Mouse (Mus musculus): ENCODE data around the gene Zfp652.

Gene Zfp652

DNA sequence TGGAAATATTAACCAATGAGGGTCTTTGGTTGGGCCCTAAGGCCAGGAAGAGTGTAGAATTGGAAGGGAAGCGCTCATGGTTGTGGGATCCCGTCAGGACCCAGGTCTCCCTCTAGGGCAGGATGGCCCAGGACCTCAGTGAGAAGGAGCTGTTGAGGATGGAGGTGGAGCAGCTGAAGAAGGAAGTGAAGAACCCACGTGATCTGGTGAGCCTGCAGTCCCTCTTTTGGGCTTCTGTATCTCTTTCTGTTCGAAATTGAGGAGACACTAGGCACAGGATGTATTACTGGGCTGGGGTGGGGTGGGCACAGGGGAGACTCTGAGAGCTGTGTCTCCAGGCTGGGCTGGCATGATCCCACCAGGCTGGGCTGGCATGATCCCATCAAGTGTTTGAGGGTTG lies 132.5 kb downstream of the Zfp652 start:
- in situ Hi-C loops (cut with MboI, MseI): no loop called here

GRCm38 (mm10) chr11:95850898-95851297 lies 138.4 kb downstream of the Zfp652 start:
- in situ Hi-C loops (cut with MboI, MseI): no loop called here

DNA sequence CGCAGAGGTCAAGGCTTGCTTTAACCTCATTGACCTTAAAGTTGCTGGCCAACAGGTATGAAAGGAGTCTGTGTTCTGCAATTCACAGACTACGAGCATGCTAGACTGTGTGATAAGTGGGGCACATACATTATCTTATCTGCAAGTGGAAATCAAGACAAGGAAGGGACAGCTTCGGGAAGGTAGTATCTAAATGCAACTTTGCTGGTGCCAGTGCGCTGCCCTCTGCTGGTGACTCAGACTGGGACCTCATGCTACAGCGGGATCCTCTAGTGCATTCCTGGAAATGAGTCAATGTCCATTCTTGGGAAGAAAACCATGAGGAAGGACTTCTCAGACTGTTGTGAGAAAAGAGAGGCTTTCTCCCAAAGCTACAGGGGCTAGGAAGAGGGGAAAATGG lies 141.2 kb downstream of the Zfp652 start:
- in situ Hi-C loops (cut with MboI, MseI): no loop called here

- in situ Hi-C loops (cut with MboI, MseI): no loop called here
Measured at GRCm38 (mm10) chr11:95857306-95857705, 144.8 kb downstream of the Zfp652 start.

DNA sequence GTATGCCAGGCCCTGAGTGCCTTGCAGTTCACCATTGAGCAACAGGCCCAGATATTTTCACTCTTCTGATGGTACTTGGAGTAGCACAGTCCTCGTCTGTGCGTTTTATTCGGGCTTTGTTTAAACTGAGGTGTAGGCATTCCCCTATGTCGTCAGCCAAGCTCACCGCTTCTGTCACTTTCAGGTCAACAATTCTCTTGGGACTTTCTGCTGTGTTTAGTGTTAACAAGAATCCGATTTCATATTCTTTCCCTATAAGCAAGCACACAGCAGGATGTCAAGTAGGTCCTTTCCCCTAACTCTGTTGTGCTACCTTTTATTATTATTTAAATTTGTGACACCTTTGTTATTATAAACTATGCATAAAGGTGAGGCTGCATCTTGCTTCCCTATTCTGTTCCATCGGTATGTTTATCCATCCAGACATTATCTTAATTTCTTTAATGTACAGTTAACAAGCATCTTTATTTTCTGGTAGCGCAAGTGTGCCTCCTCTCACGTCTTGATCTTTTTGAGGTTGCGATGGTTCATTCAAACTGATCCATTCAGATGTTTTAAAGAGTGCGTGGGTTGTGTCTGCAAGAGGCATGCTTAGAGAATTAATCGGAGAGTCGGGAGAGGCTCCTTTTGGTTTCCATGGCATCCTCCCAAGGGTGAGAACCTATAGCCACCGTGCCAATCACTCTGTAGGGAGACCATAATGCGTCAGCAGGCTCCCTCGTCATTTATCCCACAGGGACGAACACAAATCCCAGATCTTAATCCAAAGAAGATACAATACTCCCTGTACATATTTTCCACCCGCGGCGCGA lies 145.4 kb downstream of the Zfp652 start:
- in situ Hi-C loops (cut with MboI, MseI): no loop called here

- in situ Hi-C loops (cut with MboI, MseI): no loop called here
Measured at GRCm38 (mm10) chr11:95858528-95859467, 146.3 kb downstream of the Zfp652 start.

DNA sequence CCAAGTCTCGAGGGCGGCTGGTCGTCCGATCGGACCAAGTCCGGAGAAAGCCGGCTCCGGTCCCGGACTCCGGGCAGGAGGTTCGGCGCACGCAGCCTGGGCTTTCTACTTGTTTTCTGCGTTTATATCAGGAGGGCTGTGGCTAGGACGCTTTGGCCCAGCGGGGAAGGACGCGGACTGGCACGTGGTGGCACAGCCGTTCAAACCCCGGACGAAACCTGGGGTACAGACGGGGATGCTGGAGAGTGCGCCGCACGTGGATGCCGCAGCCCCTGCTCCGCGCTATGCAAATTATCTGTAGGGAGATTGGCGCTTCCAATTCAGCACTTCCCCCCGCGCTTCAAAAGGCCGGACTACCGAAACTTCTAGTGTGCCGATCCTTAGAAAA lies 147.0 kb downstream of the Zfp652 start:
- in situ Hi-C loops (cut with MboI, MseI): no loop called here

- in situ Hi-C loops (cut with MboI, MseI): no loop called here
Measured at GRCm38 (mm10) chr11:95860071-95860490, 147.6 kb downstream of the Zfp652 start.

GRCm38 (mm10) chr11:95861397-95861796 lies 148.9 kb downstream of the Zfp652 start:
- in situ Hi-C loops (cut with MboI, MseI): no loop called here

- in situ Hi-C loops (cut with MboI, MseI): loop anchor here in 1 of 2 experiments (5.0 kb wide), 1 partner anchor 98 kb away; no protein-coding TSS in a partner anchor
Measured at GRCm38 (mm10) chr11:95869442-95869841, 157.0 kb downstream of the Zfp652 start.

- in situ Hi-C loops (cut with MboI, MseI): loop anchor here in 1 of 2 experiments (5.0 kb wide), 1 partner anchor 97 kb away; no protein-coding TSS in a partner anchor
Measured at GRCm38 (mm10) chr11:95869918-95870470, 157.5 kb downstream of the Zfp652 start.

- in situ Hi-C loops (cut with MboI, MseI): no loop called here
Measured at GRCm38 (mm10) chr11:95875804-95876203, 163.3 kb downstream of the Zfp652 start.

DNA sequence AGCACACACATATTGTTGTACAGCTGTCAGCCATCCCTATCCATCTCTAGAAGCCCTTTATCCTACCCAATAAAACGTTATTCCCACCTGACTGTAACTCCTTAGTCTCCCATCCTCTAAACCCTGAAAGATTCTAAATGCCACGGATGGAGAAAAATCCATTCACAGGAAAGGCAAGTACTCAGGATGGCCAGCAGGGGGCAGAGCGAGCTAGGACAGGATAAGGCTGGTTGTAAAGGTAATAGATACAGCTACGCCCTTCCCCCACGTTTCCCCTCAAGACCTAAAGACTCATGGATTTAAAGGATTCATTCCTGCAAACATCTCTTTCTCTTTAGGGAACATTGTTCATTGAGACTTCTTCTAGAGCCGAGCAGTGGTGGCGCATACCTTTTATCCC lies 163.8 kb downstream of the Zfp652 start:
- in situ Hi-C loops (cut with MboI, MseI): no loop called here

DNA sequence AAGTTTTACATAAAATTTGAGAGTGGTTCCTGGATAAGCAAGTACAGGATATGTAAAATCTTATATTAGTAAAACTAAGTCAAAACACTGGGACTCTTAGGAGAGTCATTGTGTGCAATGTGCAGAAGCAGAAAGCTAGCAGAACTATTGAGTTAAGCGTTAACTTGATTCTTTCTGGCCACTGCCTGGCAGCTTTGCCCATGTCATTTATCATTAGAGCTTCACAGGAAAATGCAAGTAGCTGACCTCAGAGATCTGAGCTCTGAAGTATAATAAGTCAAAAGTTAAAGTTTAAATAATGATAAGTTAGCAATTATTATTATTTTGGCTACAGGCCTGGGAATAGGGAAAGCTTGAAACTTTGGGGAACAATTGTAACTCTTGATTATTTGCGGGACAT lies 167.4 kb downstream of the Zfp652 start:
- in situ Hi-C loops (cut with MboI, MseI): loop anchor here in 1 of 2 experiments (5.0 kb wide), 1 partner anchor 67 kb away; no protein-coding TSS in a partner anchor

All from T-helper 17 cell (primary cell).